Mouse (Mus musculus) Muller cell, postnatal 12 days (primary cell): Measurements from ENCODE around the gene Anp32e.
"Not testable (repeated sequence)": the region's sequence is repeated elsewhere in the genome, so short reads cannot be mapped to it uniquely, and the experiment has no call there.

Experiments used
- DNase-seq: peaks from one replicate; pipeline ENCODE4 v3.0.0-alpha.2; 2015; ENCODE audit errors: inconsistent ontology term

The Anp32e gene

DNA sequence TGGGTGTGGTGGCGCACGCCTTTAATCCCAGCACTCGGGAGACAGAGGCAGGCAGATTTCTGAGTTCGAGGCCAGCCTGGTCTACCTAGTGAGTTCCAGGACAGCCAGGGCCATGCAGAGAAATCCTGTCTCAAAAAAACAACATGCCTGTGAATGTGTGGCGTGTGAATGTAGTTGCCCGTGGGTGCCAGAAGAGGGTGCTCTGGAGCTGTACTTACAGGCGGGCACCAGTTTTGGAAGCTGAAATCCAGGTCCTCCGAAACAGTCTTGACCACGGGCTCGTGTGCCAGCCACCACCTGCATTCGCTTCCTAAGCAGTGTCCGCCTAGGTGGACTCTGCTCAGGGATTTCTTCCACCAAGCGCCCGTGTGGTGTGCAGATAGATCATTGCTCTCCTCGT lies 9.8 kb downstream of the Anp32e start:
- no peak for DNase-seq

DNA sequence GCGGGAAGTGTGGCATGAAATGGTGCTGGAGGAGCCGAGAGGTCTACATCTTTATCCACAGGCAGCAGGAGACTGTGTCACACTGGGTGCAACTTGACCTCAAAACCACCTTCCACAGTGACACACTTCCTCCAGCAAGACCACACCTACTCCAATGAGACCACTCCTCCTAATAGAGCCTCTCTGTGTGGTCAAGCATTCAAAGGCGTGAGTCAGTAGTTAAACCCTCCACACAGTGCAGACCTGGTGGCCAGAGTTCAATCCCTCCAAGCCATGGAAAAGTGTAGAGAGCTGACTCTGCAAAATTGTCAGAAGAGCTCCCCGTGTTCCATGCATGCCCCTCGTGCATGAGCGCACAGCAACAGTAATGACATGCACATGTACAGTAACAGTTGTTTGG lies 13.7 kb downstream of the Anp32e start:
- DNase-seq = peak; percentile 57

DNA sequence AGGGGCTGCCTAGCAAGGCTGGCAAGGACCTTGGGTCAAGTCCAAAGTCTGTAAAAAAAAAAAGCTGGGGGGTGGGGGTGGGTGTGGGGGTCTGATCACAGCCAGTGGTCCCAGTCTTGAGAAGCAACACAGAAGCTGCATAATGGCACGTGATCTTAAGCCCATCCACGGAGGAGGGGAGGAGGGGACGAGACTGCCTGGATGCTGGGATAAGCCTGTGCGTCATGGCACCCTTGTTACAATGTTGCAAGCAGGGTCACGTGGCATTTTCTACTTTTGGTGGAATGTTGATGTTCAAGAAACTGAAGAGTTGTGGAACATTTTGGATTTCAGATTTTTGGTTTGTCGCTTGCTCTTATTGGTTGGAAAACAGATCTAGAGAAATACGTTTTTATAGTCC lies 14.2 kb downstream of the Anp32e start:
- DNase-seq = no peak

DNA sequence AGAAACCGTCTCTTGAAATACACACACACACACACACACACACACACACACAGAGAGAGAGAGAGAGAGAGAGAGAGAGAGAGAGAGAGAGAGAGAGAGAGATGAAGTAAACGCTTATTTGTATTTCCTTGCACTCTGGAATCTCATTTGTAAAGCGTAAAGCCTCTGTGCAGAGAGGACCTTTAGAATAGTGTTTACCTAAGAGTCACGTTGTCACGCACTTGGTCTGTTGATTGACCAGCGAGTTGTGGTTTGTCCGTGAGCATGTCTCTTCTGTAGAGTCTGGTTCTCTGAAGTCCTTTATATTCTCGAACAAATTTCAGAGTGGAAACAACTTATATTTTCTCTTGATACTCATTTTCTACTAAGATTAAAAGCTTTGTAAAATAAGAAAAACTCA lies 15.7 kb downstream of the Anp32e start:
- DNase-seq = no peak

DNA sequence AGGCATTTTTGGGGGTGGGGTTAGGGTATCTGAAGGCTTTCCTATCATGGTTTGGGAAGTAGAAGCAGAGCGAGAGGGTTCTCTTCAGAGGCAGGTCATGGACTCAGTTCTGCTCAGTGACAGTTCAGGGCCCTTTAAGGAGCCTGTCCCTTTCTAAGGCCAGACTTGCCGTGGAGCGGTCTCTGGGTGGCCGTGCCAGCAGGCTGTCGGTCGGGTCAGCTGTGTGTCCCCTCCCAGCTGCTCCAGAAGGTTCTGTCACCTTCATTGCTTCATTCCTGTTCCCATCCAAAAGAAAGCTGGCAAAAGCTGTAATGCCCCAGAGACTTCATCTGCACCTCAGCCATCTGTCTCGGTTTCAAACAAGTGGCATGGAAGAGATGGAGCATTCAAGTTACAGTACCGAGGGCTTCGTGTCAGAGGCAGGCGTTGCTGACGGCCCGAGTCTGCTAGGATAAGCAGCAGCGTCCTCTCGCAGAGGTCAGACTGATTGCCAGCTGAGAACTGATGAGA lies 16.7 kb downstream of the Anp32e start:
- no peak for DNase-seq

DNA sequence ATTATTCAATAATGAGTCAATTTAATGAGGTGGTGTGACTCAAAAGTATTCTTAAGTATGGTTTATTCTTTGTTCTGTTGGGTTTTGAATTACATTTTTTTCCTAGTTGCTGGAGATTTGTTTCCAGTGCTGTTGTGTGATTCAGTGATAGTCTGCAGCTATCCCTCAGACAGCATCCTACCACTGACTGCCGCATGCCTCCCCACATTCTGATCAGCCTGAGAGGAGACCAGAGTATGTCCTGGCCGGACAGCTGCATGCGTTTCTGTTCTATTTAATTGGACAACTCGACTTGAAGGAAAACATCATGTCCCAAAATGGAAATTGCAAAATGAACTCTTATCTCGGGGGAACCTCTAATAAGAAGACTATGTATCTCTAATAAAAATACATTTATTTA lies 19.3 kb downstream of the Anp32e start:
- DNase-seq = no peak

DNA sequence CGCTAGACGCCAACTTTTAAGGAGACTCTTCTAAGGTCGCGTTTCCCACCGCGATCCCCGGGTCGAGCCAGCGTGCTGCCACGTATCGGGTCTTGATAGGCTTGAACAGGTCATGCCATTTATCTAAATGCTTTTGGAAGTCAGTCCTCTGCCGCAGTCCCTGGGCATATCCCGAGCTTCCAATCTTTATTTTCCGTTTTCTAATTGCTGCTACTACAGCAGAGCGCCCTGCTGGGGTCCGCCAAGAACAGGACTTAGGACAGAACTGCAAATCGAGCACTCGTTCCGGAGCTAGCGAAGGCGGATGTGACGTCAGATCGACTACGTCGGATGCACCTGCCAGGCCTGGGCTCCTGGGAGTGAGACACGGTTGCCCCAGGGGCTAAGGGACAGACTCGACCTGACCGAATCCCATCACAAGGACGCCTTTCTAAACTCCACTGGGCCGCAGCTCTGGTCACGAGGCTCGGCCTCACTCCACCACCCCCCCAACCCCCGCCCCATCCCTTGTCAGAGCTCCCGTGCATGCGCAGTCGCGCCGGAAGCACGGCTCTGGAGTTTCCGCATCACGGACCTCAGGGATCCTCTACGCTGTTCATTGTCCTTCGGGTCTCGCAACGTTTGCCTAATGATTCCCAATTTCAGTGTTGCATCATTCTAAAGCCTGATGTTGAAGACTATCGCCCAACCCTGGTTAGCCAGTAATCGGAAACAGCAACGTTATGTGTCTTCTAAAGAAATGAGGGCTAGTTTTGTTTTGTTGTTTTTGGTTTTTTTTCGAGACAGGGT lies 21.9 kb downstream of the Anp32e start:
- peak; percentile 94 for DNase-seq

DNA sequence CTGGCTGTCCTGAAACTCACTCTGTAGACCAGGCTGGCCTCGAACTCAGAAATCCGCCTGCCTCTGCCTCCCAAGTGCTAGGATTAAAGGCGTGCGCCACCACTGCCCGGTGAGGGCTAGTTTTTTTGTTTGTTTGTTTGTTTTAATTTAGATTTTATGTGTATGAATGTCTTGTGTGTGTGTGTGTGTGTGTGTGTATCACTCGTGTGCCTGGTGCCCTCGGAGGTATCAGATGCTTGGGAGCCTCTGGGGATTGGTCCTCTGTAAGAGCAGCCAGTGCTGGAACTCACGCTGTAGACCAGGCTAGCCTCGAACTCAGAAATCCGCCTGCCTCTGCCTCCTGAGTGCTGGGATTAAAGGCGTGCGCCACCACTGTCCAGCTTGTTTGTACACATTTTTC lies 22.5 kb downstream of the Anp32e start:
- not testable (repeated sequence) for DNase-seq

DNA sequence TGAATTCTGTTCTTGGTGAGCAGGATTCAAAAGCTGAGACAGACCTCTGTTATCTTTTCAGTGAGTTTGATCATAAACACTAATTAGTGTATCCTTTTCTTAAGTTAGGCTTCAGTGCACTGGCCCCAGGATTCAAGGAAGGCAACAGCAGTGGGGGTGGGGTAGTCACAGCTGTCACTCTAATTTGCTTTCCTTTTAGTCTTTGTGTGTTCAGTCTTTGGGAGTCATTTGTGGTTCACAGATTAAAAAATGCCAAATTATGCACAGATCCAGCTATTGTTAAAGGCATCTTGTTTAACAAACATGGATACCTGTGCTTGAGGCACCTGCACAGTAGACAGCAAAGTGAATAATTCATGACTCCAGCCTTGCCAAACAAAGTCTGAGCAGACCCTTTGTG lies 24.0 kb downstream of the Anp32e start:
- no peak for DNase-seq

DNA sequence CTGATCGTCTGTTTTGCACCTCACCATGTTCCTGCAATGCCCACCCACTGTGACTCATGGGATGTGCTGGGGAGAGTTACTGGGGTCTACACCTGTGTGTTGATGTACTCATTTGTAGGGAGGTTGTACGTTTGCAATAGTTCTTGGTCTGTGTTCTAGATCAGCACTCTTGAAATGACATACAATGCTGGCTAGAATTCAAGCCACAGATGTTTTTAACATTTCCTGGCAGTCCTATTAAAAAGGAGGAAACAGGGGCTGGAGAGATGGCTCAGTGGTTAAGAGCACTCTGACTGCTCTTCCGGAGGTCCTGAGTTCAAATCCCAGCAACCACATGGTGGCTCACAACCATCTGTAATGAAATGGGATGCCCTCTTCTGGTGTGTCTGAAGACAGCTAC lies 24.5 kb downstream of the Anp32e start:
- DNase-seq = no peak

DNA sequence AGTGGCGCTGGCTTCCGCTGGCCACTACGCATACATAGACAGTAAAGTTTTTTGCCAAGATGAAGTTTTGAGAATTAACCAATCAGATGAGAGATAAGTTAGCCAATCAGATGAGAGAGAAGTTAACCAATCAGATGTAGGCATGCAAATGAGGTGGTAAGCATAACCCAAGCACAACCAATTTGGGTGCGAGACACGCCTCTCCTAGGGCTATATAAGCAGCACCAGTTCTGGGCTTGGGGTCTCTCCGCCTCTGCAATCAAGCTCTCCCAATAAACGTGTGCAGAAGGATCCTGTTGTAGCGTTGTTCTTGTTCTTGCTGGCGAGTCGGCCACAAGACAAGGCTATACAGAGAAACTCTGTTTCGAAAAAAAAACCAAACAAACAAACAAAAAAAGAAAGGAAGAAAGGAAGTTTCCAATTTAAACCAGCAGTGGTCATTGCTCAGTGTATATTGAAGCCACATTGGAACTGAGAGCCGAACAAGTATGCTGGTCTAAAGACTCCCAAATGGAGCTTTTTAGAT lies 25.7 kb downstream of the Anp32e start:
- DNase-seq = not testable (repeated sequence)

DNA sequence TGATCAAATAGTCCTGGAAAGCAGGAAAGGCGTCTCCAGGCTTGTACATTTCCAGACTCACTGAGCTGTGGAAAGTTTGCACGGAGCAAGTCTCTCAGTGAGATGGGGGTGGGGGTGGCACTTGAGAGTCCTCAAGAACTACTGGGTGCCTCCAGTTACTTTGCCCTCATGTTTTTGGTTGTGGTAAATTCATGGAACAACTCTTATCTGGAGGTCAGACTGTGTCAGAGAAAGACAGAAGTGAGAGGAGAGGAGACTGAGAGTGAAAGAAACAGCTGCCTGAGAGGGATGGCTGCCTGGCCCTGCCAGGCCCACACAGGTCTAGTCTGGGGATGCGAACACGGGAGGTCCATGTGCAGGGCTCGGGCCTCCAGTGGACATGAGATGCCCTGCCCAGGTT lies 26.3 kb downstream of the Anp32e start:
- DNase-seq = no peak

DNA sequence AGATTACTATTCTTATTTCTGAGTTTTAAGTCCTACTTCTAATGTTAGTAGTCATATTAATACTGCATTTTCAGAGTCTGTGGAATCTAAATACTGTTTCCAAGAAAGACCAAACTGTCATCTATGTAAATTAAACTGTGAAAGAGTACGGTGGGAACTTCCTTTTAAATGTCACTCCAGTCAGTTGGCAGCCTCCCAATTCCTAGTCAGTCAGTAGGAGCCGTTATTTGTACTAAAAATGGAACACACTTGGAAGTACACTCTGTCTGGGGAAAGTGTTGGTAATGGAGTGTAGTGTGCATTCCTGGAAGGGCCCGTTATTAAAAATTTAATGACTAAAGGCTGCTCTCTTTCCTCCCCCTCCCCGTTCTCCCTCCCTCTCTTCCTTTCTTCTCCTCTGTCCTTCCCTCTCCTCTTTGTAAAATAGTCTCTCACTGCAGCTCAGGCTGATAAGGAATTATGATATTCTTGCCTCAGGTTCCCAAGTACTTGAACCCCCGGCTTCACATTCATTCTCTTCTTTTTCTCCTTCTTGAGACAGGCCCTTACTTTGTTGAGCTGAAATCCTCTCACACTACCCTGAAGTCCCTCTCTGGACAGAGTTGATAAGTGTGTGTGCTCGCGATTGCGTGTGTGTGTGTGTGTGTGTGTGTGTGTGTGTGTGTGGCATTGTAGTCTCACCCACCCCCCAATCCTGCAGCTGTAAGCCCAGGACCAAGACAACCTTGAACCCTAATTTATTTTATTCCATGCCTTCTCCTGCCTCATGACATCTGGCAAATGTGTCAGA lies 28.5 kb downstream of the Anp32e start:
- peak; percentile 28 for DNase-seq

DNA sequence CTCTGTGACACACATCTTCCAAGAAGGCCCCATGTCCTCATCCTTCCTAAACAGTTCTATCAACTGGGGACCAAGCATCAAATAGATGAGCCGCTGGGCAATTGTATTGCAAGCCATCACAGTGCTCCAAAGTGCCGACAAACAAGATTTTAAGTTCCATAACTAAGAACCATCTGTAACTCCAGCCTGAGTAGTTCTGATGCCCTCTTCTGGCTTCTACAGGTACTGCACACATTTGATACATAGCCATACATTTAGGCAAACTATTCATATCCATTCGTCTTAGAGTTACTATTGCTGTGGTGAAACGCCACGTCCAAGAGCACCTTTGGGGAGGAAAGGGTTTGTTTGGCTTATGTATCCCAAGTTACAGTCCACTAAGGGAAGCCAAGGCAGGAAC lies 30.0 kb downstream of the Anp32e start:
- DNase-seq = no peak

DNA sequence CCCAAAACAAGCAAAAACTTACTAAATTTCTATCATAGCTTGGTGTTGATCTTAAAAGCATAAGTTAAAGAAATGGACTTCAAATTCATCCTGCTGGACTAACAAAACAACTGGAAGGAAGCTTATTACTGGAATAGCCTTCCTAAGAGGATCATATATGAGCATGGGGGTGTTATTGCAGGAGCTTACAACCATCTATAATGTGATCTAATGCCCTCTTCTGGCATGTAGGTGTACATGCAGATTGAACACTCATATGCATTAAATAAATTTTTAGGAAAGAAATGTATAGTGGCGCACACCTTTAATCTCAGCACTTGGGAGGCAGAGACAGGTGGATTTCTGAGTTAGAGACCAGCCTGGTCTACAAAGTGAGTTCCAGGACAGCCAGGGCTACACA lies 30.8 kb downstream of the Anp32e start:
- no peak for DNase-seq

DNA sequence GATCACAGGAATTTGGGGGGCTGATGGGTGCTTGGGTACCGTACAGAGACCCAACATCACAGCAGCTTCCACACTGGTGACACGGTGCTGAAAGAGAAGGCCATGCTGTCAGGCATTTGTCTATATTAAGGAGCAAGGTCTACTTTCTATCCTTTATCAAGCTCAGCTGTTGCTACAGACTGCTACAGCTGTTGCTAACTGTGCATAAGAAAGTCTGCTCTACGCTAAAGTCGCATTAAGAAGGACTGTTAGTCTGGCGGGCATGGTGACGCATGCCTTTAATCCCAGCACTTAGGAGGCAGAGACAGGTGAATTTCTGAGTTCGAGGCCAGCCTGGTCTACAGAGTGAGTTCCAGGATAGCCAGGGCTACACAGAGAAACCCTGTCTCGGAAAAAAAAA lies 33.1 kb downstream of the Anp32e start:
- DNase-seq = not testable (repeated sequence)

DNA sequence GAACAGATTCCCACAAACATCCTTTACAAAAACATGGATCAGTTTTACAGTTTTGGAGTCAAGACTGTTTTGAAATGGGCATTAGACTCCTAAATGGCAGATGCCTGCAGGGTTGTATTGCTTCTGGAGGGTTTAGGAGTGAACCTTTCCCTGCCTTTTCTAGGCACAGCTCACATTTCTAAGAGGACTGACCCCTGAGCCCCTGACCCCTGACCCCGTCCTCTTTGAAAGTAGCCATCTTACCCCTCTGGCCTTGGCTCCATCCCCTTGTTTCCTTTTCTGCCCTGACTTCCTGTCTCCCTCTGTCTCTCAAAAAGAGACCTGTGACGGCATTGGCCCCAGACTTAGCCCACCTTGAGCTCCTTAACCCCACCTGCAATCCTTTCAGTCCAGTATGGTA lies 34.2 kb downstream of the Anp32e start:
- DNase-seq = no peak

DNA sequence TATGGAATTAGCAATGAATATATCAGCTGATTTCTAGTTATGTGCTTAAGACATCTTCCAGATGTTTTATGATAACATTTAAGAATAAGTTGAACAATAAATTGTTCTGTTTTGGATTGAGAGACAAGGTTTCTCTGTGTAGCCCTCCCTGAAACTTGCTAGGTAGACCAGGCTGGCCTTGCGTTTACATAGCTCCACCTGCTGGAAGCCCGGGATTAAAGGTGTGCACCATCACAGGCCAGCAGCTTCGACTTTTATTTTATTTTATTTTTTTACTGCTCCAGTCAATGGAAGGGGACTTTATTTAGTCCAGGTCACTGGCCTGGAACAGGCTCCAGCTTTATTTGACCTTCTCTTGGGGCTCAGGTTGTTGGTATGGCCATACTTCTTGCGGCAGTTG lies 34.6 kb downstream of the Anp32e start:
- no peak for DNase-seq

DNA sequence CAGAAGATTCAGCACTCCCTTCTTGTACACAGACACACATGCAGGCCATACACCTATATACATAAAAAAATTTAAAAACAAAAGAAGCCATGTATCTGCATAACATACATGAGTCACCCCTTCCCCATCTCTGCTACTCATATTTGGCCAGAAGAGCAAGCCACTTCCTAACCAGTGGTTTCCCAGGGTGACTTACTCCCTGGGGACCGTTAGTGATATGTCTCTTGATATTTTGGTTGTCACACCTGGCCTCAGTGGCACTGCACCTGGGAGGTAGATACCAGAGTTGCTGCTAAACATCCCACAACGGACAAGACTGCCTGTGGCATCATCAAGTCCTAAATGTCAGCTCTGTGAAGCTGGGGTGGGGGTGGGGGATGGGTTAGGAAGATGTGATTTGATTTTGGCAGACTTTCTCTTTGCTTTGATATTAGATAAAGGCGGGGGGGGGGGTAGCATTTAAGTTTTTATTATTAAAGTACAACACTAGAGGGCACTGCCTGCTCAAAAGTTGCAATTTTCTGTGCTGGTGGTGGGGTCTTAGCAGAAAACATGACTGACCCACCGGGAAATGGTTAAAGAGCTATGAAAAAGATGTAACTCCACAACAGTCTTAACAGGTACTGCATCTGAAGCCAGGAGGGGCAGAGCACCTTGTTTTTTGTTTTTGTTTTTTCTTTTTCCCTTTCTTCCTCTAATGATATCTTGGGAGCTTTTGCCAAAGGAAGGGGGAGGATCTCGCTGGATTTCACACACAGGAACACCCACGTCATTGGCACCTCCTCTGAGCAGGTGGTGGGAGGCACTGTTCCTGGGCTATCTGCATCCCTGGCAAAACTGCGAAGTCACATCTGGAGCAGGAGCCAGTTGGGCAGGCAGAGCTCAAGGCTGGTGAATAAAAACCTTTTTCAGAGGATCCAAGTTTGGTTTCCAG lies 36.7 kb downstream of the Anp32e start:
- peak; percentile 66 for DNase-seq

DNA sequence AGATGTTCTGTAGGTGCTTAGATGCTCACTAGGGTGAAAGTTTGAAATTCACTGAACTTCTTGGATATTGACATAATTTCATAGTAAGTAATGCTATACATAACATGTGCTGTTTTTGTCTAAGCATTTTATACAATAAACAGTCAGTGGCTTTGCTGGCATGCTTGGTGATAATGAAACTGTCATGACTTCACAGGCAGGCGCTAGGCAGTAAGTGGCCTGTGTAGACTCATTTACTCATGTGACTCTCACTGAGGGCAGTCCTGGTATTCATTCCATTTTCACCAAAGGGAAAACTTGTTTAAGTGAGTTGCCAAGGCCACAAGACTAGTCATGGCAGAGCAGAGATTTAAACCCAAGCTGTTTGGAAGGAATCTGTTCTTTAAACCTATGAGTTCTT lies 40.2 kb downstream of the Anp32e start:
- DNase-seq = no peak

DNA sequence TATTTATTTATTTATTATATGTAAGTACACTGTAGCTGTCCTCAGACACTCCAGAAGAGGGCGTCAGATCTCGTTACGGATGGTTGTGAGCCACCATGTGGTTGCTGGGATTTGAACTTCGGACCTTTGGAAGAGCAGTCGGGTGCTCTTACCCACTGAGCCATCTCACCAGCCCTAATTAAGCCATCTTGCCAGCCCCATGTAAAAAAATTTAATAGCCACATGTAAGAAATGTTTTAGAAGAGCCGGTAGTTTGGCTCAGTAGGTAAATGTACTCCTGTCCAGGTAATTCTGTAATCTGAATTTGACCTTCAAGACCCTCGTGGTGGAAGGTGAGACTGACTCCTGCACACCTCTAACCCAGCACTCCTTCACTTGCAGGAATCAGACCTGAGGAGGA lies 41.6 kb downstream of the Anp32e start:
- not testable (repeated sequence) for DNase-seq
